11 mouse cellular contexts compared by ENCODE assay signal in genomic region chr11:84181286-84181685, GRCm38 (mm10). TPM values are rescaled to one million over a fixed set of nuclear protein-coding genes. Genes with fewer than 3 reads are reported as not detected.
A peak's percentile ranks its signal among the peaks of the same experiment; 100 is the strongest.
DNase-seq lines count a peak whose midpoint lies in the region; ATAC-seq lines count a peak whose summit lies in the region.
"Had no signal": no experiment of that assay in that cellular context is flagged by ENCODE, and none has a peak within 500 bp of the region (broad histone marks: within the 10 kb centered on the region; RNA-seq: fewer than 3 reads in every experiment).

No protein-coding gene starts in this region.

- peaks cover 0 to 13% of the 10 kb centered on the region in 2 experiments; a peak in 2 of 4 replicates for H3K4me1 ChIP-seq in heart, embryonic 14.5 days (ENCODE audit: control insufficient read depth in 2 of 2, insufficient read depth in 2 of 2, low read length in 2 of 2)
- H3K4me1 ChIP-seq in brown adipose tissue, adult 24 weeks (ENCODE audit: control insufficient read depth, insufficient read depth, insufficient read length, low read length), result peaks cover 3% of the 10 kb centered on the region; the same call in 1 of the 2 replicates
- H3K4me1 ChIP-seq in hindbrain, embryonic 16.5 days (ENCODE audit: control insufficient read depth, insufficient read depth, low read depth, low read length), result peaks cover 20% of the 10 kb centered on the region
- H3K4me1 ChIP-seq in midbrain, embryonic 13.5 days (replicated peaks), result peaks cover 27% of the 10 kb centered on the region

- no peaks in the 10 kb centered on the region for H3K36me3 ChIP-seq in heart, embryonic 14.5 days (ENCODE audit: control insufficient read depth, insufficient read depth, low read length)
- no peaks in the 10 kb centered on the region for H3K36me3 ChIP-seq in hindbrain, embryonic 16.5 days (ENCODE audit: control insufficient read depth, insufficient read depth, low read length)
- no peaks in the 10 kb centered on the region for H3K36me3 ChIP-seq in midbrain, embryonic 13.5 days

- no peak overlapping the region for H3K9ac ChIP-seq in heart, embryonic 14.5 days (ENCODE audit: low read length)
- no peak overlapping the region for H3K9ac ChIP-seq in hindbrain, embryonic 16.5 days (ENCODE audit: low read depth, low read length)
- H3K9ac ChIP-seq in midbrain, embryonic 13.5 days (replicated peaks), result peak overlapping the region; percentile 84; the same call in 1 of the 2 replicates

- H3K27ac ChIP-seq in heart, embryonic 14.5 days (replicated peaks in 1 of 2; ENCODE audit: control insufficient read depth in 1 of 2, insufficient read depth in 1 of 2, low read depth in 2 of 2, low read length in 2 of 2), result no peak overlapping the region
- H3K27ac ChIP-seq in brown adipose tissue, adult 24 weeks (replicated peaks; ENCODE audit: low read depth, low read length), result no peak overlapping the region
- H3K27ac ChIP-seq in hindbrain, embryonic 16.5 days (ENCODE audit: low read depth, low read length), result no peak overlapping the region
- no peak overlapping the region for H3K27ac ChIP-seq in midbrain, embryonic 13.5 days

- H3K4me3 ChIP-seq in heart, embryonic 14.5 days (ENCODE audit: control insufficient read depth in 1 of 2, insufficient read depth in 1 of 2, low read depth in 1 of 2, low read length in 2 of 2), result no peak overlapping the region; a peak in 1 of 4 replicates
- H3K4me3 ChIP-seq in brown adipose tissue, adult 24 weeks (ENCODE audit: insufficient read depth, low read depth, low read length), result peak overlapping the region; percentile 38
- peak overlapping the region; percentile 85 for H3K4me3 ChIP-seq in hindbrain, embryonic 16.5 days (ENCODE audit: low read length)
- peak overlapping the region; percentile 84 for H3K4me3 ChIP-seq in midbrain, embryonic 13.5 days (replicated peaks)

- WGBS in heart, embryonic 14.5 days, result 79% methylated on average over 2 of the region's 2 CpGs
- WGBS in hindbrain, embryonic 16.5 days, result 64% methylated on average over 2 of the region's 2 CpGs
- WGBS in midbrain, embryonic 13.5 days, result 60% methylated on average over 2 of the region's 2 CpGs

- no peak for ATAC-seq in heart, embryonic 14.5 days (ENCODE audit: insufficient number of reproducible peaks, insufficient read depth, low FRiP score, low read depth)
- ATAC-seq in hindbrain, embryonic 16.5 days, result no peak
- no peak for ATAC-seq in midbrain, embryonic 13.5 days
- no peak for ATAC-seq in cerebellum, adult (ENCODE audit: insufficient number of reproducible peaks, low FRiP score, low TSS enrichment)

- DNase-seq in heart, postnatal 36 days, result no peak
- no peak for DNase-seq in urinary bladder, postnatal 4 days (ENCODE audit: low spot score in 2 of 2)
- no peak for DNase-seq in right cerebral cortex, postnatal 36 days (ENCODE audit: low spot score in 2 of 2)
- DNase-seq: retina, postnatal 1 day had no signal

- no peaks in the 10 kb centered on the region for H3K9me3 ChIP-seq in heart, embryonic 14.5 days (ENCODE audit: control insufficient read depth, low read length)
- no peaks in the 10 kb centered on the region for H3K9me3 ChIP-seq in hindbrain, embryonic 16.5 days (ENCODE audit: control insufficient read depth, low read length)
- H3K9me3 ChIP-seq in midbrain, embryonic 13.5 days, result no peaks in the 10 kb centered on the region

- intact Hi-C loops in heart, postnatal 36 days (cut with DNase I), result no loop called here

- peak overlapping the region; percentile 82; the same call in 1 of the 2 replicates for H3K4me2 ChIP-seq in heart, embryonic 14.5 days (ENCODE audit: low read length)
- H3K4me2 ChIP-seq in hindbrain, embryonic 16.5 days (ENCODE audit: low read length), result peak overlapping the region; percentile 83
- H3K4me2 ChIP-seq in midbrain, embryonic 13.5 days (replicated peaks), result peak overlapping the region; percentile 69

- H3K27me3 ChIP-seq in heart, embryonic 14.5 days (ENCODE audit: control insufficient read depth, insufficient read depth, low read length), result no peaks in the 10 kb centered on the region
- no peaks in the 10 kb centered on the region for H3K27me3 ChIP-seq in hindbrain, embryonic 16.5 days (replicated peaks; ENCODE audit: control insufficient read depth, insufficient read depth, low read length)
- no peaks in the 10 kb centered on the region for H3K27me3 ChIP-seq in midbrain, embryonic 13.5 days

RNA-seq across cellular contexts. Expression of gene Gm11437, which starts 14.0 kb away (rescaled TPM):
- not detected in 2 replicates for polyA plus RNA-seq in heart, embryonic 14.5 days (2014; fragmentation: Nextera tagmentation; extraction: Ambion mirVana)
- not detected for total RNA-seq in heart, postnatal 36 days (2021)
- polyA plus RNA-seq in brown adipose tissue, adult 24 weeks (2012; ENCODE audit: insufficient read depth, insufficient read length, missing spikeins), result not detected in 2 replicates
- polyA plus RNA-seq in hindbrain, embryonic 16.5 days (2015; fragmentation: Nextera tagmentation; extraction: Ambion mirVana), result 0.12 and 0.13 TPM in 2 replicates
- polyA plus RNA-seq in midbrain, embryonic 13.5 days (2015; fragmentation: Nextera tagmentation; extraction: Ambion mirVana), result 0.15 and 0.16 TPM in 2 replicates
- total RNA-seq: adrenal gland, adult 18-20 months; layer of hippocampus, postnatal 10 days had no signal

RNA-seq across cellular contexts. Expression of gene Acaca, which starts 51.8 kb away (rescaled TPM):
- polyA plus RNA-seq in heart, embryonic 14.5 days (2014; fragmentation: Nextera tagmentation; extraction: Ambion mirVana), result 8.3 and 8.9 TPM in 2 replicates
- 10 to 100 TPM; 13.6 to 26.1 TPM for total RNA-seq in heart, postnatal 36 days (2021)
- polyA plus RNA-seq in brown adipose tissue, adult 24 weeks (2012; ENCODE audit: insufficient read depth, insufficient read length, missing spikeins), result 941 and 1,135 TPM in 2 replicates
- polyA plus RNA-seq in hindbrain, embryonic 16.5 days (2015; fragmentation: Nextera tagmentation; extraction: Ambion mirVana), result 22.6 and 23.7 TPM in 2 replicates
- 24.7 and 28.3 TPM in 2 replicates for polyA plus RNA-seq in midbrain, embryonic 13.5 days (2015; fragmentation: Nextera tagmentation; extraction: Ambion mirVana)

RNA-seq across cellular contexts. Expression of gene Tada2a, which starts 51.9 kb away (rescaled TPM):
- 16.8 and 16.9 TPM in 2 replicates for polyA plus RNA-seq in heart, embryonic 14.5 days (2014; fragmentation: Nextera tagmentation; extraction: Ambion mirVana)
- 1 to 10 TPM; 5.9 to 8.2 TPM for total RNA-seq in heart, postnatal 36 days (2021)
- polyA plus RNA-seq in brown adipose tissue, adult 24 weeks (2012; ENCODE audit: insufficient read depth, insufficient read length, missing spikeins), result 5.4 and 5.5 TPM in 2 replicates
- polyA plus RNA-seq in hindbrain, embryonic 16.5 days (2015; fragmentation: Nextera tagmentation; extraction: Ambion mirVana), result 29.1 and 29.9 TPM in 2 replicates
- polyA plus RNA-seq in midbrain, embryonic 13.5 days (2015; fragmentation: Nextera tagmentation; extraction: Ambion mirVana), result 32.9 and 35.4 TPM in 2 replicates

Comparison
In these comparisons a context has a peak if more than half of its experiments do, and no peak if none do; other contexts are left out.
1. H3K4me3 ChIP-seq: peak in brown adipose tissue, adult 24 weeks (single experiment), hindbrain, embryonic 16.5 days (single experiment) and midbrain, embryonic 13.5 days (single experiment); none in heart, embryonic 14.5 days (0 of 2).
2. RNA of gene Acaca, which starts 51.8 kb away (polyA plus RNA-seq): 941 to 1,135 TPM in brown adipose tissue, adult 24 weeks; 24.7 to 28.3 TPM in midbrain, embryonic 13.5 days, 22.6 to 23.7 TPM in hindbrain, embryonic 16.5 days and 8.3 to 8.9 TPM in heart, embryonic 14.5 days; every median in the first group is over 10 times any median in the second.
3. Peak in every context shown above with its lines, with median percentiles within 50 percentile points of each other: H3K4me2 ChIP-seq.